ENCODE assay signal across 28 mouse cellular contexts in the genomic region with DNA sequence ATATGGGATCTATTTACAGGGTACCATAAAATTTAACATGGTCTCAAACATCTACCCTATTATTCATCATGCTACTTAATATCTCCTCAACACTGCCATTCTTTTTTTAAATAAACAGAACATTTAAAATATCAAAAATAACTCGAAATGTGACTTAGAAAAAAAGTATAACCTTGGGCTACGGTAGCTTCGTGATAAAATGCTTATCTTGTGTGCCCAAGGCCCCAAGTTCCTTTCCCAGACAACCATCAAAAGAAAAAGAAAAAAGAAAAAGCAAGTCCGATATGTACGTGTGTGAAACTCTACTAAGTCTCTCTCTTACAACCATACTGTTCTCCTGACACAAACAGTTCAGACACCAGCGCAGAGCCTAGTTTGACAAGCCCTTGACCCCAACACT.
"Had no signal": no experiment of that assay in that cellular context is flagged by ENCODE, and none has a peak within 500 bp of the region (broad histone marks: within the 10 kb centered on the region; RNA-seq: fewer than 3 reads in every experiment).

No protein-coding gene starts in this region.

- H3K4me2 ChIP-seq: embryonic facial prominence, embryonic 12.5 days; embryonic facial prominence, embryonic 13.5 days; embryonic facial prominence, embryonic 15.5 days; forebrain, embryonic 12.5 days; forebrain, embryonic 13.5 days; forebrain, embryonic 15.5 days had no signal

- H3K9ac ChIP-seq: embryonic facial prominence, embryonic 12.5 days; embryonic facial prominence, embryonic 13.5 days; embryonic facial prominence, embryonic 15.5 days; forebrain, embryonic 12.5 days; forebrain, embryonic 13.5 days; forebrain, embryonic 15.5 days; forebrain, postnatal 0 days had no signal

- H3K27ac ChIP-seq: embryonic facial prominence, embryonic 10.5 days; embryonic facial prominence, embryonic 12.5 days; embryonic facial prominence, embryonic 13.5 days; embryonic facial prominence, embryonic 15.5 days; forebrain, embryonic 10.5 days; forebrain, embryonic 12.5 days; forebrain, embryonic 13.5 days; forebrain, embryonic 15.5 days; gastrocnemius, adult 2 months; heart, adult 2 months had no signal

- ATAC-seq: forebrain, embryonic 13.5 days; forebrain, embryonic 14.5 days; forebrain, embryonic 15.5 days; forebrain, embryonic 16.5 days; forebrain, postnatal 0 days had no signal

- H3K4me1 ChIP-seq: embryonic facial prominence, embryonic 10.5 days; embryonic facial prominence, embryonic 12.5 days; embryonic facial prominence, embryonic 13.5 days; embryonic facial prominence, embryonic 15.5 days; forebrain, embryonic 10.5 days; forebrain, embryonic 12.5 days; forebrain, embryonic 13.5 days; forebrain, embryonic 15.5 days had no signal

- DNase-seq: cerebellum, adult 8-10 months; cerebellum, adult 9-10 months; cerebellum, adult 9-11 months; cerebellum, postnatal 10 days; cerebellum, postnatal 14 days; cerebellum, postnatal 25 days; cerebellum, postnatal 36 days; embryo, embryonic 11 days; forebrain, postnatal 0 days; gastrocnemius, adult 2 months; gastrocnemius, postnatal 10 days; gastrocnemius, postnatal 14 days; gastrocnemius, postnatal 25 days; gastrocnemius, postnatal 36 days; heart, adult 11 months; heart, adult 18-20 months; heart, adult 2 months had no signal

- H3K27me3 ChIP-seq: embryonic facial prominence, embryonic 12.5 days; embryonic facial prominence, embryonic 13.5 days; embryonic facial prominence, embryonic 15.5 days; forebrain, embryonic 12.5 days; forebrain, embryonic 13.5 days; forebrain, embryonic 15.5 days had no signal

- H3K9me3 ChIP-seq: embryonic facial prominence, embryonic 10.5 days; embryonic facial prominence, embryonic 12.5 days; embryonic facial prominence, embryonic 13.5 days; embryonic facial prominence, embryonic 15.5 days; forebrain, embryonic 10.5 days; forebrain, embryonic 12.5 days; forebrain, embryonic 13.5 days; forebrain, embryonic 15.5 days had no signal

- H3K4me3 ChIP-seq: embryonic facial prominence, embryonic 10.5 days; embryonic facial prominence, embryonic 12.5 days; embryonic facial prominence, embryonic 13.5 days; embryonic facial prominence, embryonic 15.5 days; erythroblast, embryonic 14.5 days; forebrain, embryonic 10.5 days; forebrain, embryonic 12.5 days; forebrain, embryonic 13.5 days; forebrain, embryonic 15.5 days; gastrocnemius, adult 2 months; heart, adult 2 months had no signal

- H3K36me3 ChIP-seq: embryonic facial prominence, embryonic 15.5 days had no signal
